Mouse (Mus musculus) adipocyte (in vitro differentiated cells): ENCODE measurements around the gene Sh2d4b.

Experiments
- DNase-seq: peaks from one replicate; pipeline ENCODE4 v3.0.0-alpha.2; 2016; ENCODE audit warnings: low spot score

Sh2d4b gene

DNA sequence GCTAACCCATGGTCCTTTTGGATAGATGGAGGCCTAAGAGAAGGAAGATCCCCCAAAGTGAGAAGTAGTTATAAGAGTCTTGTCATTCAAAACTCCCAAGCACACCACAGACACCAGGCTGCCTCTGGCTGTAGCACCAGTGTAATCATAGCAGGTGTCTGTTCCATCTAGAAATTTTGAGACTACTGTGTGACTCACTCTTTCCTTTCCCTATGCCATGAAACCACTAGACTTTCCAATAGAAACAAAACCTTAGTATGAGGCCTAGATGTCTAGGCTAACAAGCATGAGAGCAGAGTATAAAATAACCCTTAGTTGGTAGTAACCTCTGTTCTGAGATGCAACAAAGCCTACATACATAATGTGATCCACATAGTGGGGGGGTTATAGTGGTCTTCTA lies 55.7 kb downstream of the Sh2d4b start:
- no peak for DNase-seq

DNA sequence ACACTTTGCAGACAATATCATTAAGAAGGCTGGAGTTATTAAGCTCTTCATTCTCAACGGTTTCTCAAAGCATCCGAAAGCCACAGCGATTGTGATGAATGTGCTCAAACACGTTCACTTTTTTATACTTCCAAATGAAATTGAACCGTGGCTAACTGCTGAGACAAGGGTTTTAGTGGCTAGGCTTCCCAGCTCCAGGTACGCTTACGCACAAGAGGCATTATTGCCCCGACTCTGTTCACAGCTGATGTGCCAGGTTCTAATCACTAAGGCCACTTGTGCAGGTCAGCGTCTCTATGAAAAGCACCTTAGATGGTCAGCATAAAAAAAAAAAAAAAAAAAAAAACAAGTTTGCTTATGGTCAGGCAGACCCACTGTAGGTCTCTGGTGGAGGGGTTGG lies 62.6 kb downstream of the Sh2d4b start:
- DNase-seq: no peak

DNA sequence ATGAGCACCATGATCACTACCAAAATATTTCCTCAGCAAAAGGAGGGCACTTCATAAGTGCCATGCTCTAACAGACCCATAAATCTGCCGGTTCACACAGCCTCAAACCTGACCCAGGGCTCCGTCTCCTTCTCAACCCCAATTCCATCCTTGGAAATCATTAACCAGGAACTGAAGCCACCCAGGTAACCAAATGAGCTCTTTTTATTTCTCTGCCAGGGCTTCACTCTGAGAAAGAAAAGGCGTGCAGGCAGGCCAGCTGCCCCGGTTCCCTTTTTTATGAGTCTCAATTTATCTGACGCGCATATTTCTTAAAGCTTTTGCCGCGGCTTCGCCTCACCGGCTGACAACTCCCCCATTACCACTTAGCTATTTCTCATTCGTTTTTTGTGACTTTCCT lies 63.0 kb downstream of the Sh2d4b start:
- DNase-seq: no peak

DNA sequence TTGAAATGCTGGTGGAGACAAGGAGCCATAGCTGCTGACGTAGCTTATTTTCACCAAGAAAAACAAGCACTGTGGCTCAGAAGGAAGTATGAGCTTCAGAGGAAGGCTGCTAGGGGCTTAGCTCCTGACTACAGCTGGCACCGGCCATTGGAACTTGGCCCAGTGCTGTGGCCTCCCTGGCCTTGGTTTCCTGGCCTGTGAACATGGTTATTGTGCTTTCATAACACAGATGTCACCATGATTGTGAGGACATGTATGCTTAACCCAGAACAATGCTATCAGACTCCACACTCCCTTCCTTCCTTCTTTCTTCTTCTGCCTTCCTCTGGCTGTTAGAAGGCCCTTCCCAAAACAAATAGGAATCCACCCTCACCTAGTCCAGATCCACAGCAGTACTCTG lies 75.0 kb downstream of the Sh2d4b start:
- DNase-seq: peak; percentile 19

DNA sequence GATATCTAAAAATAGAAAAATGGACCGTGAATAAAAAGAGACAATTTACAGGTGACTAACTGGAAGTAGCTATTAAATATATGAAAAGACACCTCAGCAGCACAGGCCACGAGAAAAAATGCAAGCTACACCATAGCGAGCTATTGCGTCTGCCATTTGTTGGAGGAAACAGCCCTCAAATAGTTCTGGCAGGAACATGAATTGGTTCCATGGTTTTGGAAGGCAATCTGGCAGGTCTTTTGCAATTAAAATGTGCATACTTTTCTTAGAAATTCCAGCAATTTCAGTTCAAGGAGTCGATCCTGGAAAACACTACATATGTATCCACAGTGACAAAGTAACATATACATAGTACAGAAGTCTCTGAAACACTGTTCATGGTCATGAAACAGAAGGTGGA lies 76.4 kb downstream of the Sh2d4b start:
- DNase-seq: no peak

DNA sequence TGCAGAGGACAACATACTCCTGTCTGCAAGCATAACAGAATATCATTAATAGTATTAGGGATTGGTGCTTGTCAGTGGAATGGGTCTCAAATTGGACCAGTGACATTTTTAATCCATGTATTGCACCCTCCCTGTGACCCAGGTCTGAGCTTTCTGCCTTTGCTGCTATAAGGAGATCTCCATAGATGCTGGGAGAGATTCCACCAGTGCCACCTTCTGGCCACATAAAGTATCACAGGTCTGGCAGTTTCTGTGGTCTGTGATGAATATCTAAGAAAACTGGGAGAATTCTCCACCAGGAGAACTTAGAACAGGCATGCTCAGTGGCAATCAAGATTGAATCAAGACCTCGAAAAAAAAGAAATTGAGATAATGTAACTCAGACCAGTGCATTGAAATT lies 101.5 kb downstream of the Sh2d4b start:
- peak; percentile 19 for DNase-seq

DNA sequence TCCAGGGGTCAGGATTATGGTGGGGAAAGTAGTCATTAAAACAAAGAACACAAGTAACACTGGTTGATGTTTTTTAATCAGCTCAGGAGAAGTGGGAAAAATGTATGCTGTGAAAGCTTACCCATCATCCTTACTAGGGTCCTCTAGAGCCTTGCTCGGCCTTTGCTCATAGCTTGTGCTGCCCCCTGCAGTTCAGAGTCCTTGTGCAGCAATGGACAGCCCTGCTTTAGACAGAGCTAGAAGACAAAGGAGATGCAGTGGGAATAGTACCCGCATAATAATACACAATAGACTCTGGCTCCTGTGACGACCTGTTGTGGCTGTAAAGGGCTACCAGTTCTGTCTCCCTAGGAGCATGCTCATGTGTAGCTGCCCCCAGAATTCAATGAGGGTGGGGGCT lies 104.0 kb downstream of the Sh2d4b start:
- DNase-seq: no peak

DNA sequence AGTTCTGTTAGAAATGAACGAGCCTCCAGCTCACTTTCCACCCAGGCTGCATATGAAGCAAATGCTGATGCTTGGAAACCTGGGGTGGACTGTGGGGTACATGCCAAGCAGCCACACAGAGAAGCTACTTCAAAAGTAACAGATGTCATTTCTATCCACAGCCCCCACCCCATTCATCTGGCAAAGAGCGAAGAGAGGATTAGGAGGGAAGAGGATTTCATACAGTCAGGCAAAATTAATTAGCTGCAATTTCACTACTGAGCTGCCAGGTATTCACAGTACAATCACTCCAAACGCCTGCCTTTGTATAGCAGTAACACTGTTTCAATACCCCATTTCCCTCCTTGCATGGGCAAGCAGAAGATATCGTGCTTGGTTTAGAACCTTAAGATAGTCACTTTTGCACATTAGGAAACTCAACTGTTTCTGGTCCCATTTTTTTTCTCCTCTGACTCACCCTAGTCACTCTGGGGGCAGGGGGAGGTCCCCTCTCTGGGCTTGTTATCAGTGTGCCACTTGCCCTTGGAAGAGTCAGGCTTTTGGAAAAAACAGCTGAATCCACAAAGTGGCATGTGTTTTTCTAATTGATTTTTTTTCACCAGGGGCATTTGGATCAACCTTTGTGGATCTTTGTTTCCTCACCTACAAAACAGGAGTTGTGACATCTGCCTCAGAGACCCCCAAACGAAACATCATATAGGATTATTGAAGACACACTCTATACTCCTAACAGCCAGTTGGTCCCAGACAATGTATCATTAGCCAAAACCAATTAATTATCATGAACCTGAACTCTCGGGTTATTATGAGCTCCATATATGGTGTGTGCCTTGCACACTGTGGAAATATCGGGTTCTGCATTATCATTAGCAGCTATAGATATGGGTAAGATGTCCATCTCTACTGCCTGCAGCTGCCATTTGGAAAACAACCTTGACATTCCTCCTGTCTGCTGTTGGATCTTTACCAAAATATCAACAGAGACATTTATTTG lies 123.7 kb downstream of the Sh2d4b start:
- DNase-seq: no peak
